Mouse (Mus musculus) heart, postnatal 0 days (tissue): ENCODE measurements around the gene Ttc28. TPM values are rescaled to one million over a fixed set of nuclear protein-coding genes. Genes with fewer than 3 reads are reported as not detected.
A peak's percentile ranks its signal among the peaks of the same experiment; 100 is the strongest.
"Not testable (repeated sequence)": the region's sequence is repeated elsewhere in the genome, so short reads cannot be mapped to it uniquely, and the experiment has no call there.

Source experiments
- ATAC-seq: fragments of 200-750 bp; cut with Nextera tagmentation; 2 replicates; pipeline ENCODE4 v1.8.0; 2017; ENCODE audit warnings: low read depth, moderate number of reproducible peaks, moderate library complexity; ENCODE audit not compliant: insufficient read depth
- DNase-seq: peaks from one replicate; pipeline ENCODE4 v3.0.0-alpha.2; 2016; ENCODE audit warnings: low spot score
- H3K27ac ChIP-seq: fragments of 300-500 bp; sonication (generic); 2 replicates; pipeline ENCODE4 v1.5.1; 2014; ENCODE audit warnings: low read depth, mild to moderate bottlenecking
- H3K27me3 ChIP-seq: fragments of 300-500 bp; sonication (generic); 2 replicates; pipeline ENCODE4 v1.6.1; 2014; ENCODE audit warnings: low read length, mixed read lengths; ENCODE audit not compliant: control insufficient read depth, insufficient read depth
- H3K36me3 ChIP-seq: fragments of 300-500 bp; sonication (generic); replicated peaks from 2 replicates; pipeline ENCODE4 v1.6.1; 2014; ENCODE audit warnings: low read length, mixed read lengths; ENCODE audit not compliant: control insufficient read depth, insufficient read depth
- H3K4me1 ChIP-seq: fragments of 300-500 bp; sonication (generic); 2 replicates; pipeline ENCODE4 v1.6.1; 2014; ENCODE audit warnings: antibody characterized with exemption; ENCODE audit not compliant: control insufficient read depth, insufficient read depth
- H3K4me2 ChIP-seq: fragments of 300-500 bp; sonication (generic); 2 replicates; pipeline ENCODE4 v1.6.1; 2014; ENCODE audit warnings: low read depth, mild to moderate bottlenecking, low read length, moderate library complexity
- H3K4me3 ChIP-seq: fragments of 300-500 bp; sonication (generic); 2 replicates; pipeline ENCODE4 v1.5.1; 2014; ENCODE audit warnings: low read depth, low read length
- H3K9ac ChIP-seq: fragments of 300-500 bp; sonication (generic); replicated peaks from 2 replicates; pipeline ENCODE4 v1.6.1; 2014; ENCODE audit warnings: low read depth, low read length, mixed read lengths
- H3K9me3 ChIP-seq: fragments of 300-500 bp; sonication (generic); replicated peaks from 2 replicates; pipeline ENCODE4 v1.6.1; 2016; ENCODE audit warnings: low read length; ENCODE audit not compliant: control insufficient read depth
- CTCF ChIP-seq: IDR thresholded peaks from 2 replicates; pipeline ENCODE4 v1.5.1; 2016; ENCODE audit warnings: antibody characterized with exemption, control low read depth, low read depth
- EP300 ChIP-seq: IDR thresholded peaks from 2 replicates; pipeline ENCODE4 v1.6.1; 2016; ENCODE audit warnings: antibody characterized with exemption, low read depth
- WGBS: fragments of 180-500 bp; shearing (Covaris S2); extraction: QIAGEN DNeasy Blood & Tissue Kit; methylation state at CpG from one replicate; pipeline ENCODE4 v1.1.7; 2014; 5-methylcytosine and 5-hydroxymethylcytosine counted together
- polyA plus RNA-seq: library from polyadenylated mRNA; unstranded; fragments of >200 nt; fragmentation: Nextera tagmentation; extraction: Ambion mirVana; gene quantifications from 2 replicates; pipeline ENCODE4 v1.2.1, GENCODE M21; 2015
- total RNA-seq: library from RNA; depleted of rRNA; stranded (reverse); fragments of >200 nt; gene quantifications from 2 replicates; pipeline ENCODE4 v1.2.3, GENCODE M21; 2014; ENCODE audit warnings: low replicate concordance

Ttc28 gene
- total and polyA plus RNA-seq, 2 experiments from 2014 or later: 4.6 to 14.2 TPM

DNA sequence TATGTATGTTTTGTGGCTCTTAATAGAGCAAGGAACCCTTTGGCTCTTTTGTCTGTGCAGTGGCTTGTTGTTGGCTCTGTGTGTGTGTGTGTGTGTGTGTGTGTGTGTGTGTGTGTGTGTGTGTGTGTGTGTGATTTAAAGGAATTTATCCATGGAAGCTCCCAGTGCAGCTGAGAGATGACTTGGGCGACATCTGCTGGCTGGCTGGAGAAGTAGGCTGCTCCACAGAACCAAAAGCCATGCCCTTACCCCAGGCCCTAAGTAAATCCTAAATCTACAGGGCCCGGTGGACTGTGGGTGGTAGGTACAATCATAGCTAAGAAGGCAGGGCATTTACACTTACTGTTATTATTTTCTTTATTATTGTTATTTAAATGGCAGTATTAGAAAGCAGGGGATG, 377.5 kb downstream of the Ttc28 start:
- Histone ChIP-seq H3K4me3 (no peak overlapping the region), H3K9ac (no peak overlapping the region), H3K4me2 (no peak overlapping the region), H3K27me3 (no peaks in the 10 kb centered on the region), H3K27ac (no peak overlapping the region), H3K9me3 (no peaks in the 10 kb centered on the region), H3K36me3 (no peaks in the 10 kb centered on the region), H3K4me1 (no peaks in the 10 kb centered on the region)
- DNase-seq: peak; percentile 39
- ATAC-seq: peak; percentile 52; the same call in 1 of the 2 replicates
- 11% methylated on average over 2 of the region's 2 CpGs for WGBS
- TF ChIP-seq CTCF (peak; percentile 73), EP300 (no peak)

DNA sequence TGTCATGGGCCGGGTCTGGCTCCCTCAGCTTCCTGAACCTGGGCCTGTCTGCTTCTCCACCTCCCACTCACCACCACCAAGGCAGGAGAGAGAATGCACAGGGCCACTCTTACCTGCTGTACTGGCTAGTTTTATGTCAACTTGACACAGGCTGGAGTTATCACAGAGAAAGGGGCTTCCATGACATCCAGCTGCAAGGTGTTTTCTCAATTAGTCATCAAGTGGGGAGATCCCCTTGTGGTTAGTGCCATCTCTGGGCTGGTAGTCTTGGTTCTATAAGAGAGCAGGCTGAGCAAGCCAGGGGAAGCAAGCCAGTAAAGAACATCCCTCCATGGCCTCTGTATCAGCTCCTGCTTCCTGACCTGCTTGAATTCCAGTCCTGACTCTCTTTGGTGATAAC, 381.6 kb downstream of the Ttc28 start:
- not testable (repeated sequence) for ATAC-seq, H3K4me3 ChIP-seq, H3K4me2 ChIP-seq, DNase-seq, H3K36me3 ChIP-seq, H3K4me1 ChIP-seq, H3K9me3 ChIP-seq, H3K9ac ChIP-seq, H3K27me3 ChIP-seq
- H3K27ac ChIP-seq: peak overlapping the region; percentile 8
- WGBS: 71% methylated on average over 1 of the region's 1 CpGs

DNA sequence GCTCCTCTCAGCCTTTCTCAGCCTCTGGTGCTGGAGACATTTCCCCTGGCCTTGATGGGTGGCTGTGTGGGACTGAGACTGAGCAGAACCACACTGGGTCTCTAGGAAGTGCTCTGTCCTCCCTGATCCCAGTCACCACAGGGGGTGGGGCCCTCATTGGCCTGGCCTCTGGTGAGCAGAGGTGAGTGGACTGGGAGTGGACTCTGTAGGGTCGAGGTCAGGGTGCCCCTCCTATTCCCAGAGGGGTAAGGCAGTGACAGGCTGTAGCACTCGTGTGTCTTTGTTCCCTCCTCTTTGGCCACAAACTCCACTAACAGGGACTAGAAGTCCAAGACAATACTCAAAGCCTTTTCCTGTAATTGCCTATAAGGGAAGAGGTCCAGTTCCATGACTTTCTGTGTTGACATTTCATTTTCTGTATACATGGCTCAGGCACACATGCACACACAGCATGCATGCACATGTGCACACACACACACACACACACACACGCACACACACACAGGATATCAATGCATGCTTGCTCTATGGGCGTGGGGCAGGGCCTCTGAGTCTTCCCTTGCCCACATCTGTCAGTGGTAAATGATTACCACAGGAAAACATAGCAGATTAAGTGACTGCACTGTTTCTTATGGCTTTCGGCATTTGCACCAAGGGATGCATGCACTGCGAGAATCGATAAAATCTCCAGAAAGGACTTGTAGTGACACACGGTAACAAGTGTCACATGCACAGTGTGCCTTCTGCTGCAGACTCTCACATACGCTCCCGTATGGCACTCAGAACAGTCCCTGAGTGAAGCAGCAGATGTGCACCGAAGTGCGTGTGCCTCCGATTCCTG, 382.4 kb downstream of the Ttc28 start:
- Histone ChIP-seq H3K4me3 (no peak overlapping the region), H3K9me3 (no peaks in the 10 kb centered on the region), H3K9ac (no peak overlapping the region), H3K36me3 (no peaks in the 10 kb centered on the region), H3K27me3 (no peaks in the 10 kb centered on the region), H3K27ac (peak overlapping the region; percentile 66), H3K4me2 (no peak overlapping the region), H3K4me1 (peaks cover 9% of the 10 kb centered on the region; the same call in 1 of the 2 replicates)
- 63% methylated on average over 13 of the region's 13 CpGs for WGBS
- ATAC-seq (peak; percentile 40), DNase-seq (no peak)
- TF ChIP-seq EP300 (no peak; the same call in 1 of the 2 replicates), CTCF (no peak)

DNA sequence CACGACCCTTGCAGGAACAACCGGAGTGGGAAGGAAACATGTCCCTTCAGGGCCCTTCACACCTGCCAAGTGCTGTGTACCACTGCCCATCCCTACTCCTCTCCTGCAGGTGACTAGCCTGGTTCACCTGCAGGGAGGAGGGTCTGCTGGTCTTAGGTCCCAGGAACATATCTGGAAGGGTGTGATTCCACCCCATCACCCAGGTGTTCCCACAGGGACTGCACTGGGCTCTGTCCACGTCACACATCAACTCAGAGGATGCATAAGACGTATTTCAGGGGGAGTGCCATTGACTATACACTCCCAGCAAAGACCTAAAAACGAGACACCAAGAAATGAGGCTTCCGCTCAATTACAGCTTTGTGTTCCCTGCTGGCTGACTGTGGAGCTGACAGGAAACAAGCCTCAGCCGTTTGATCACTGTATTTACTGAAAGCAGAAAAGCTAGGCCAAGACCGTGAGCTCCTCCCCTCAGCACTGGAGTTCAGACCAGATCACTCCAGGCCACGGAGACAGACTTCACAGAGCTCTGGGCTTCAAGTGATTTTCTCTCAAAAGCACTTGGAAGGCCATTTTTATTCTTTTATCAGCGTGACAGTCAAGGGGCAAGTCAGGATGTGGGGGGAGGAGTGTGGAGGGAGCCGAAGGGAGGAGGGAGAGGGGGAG, 383.1 kb downstream of the Ttc28 start:
- Histone ChIP-seq H3K4me3 (no peak overlapping the region), H3K27me3 (no peaks in the 10 kb centered on the region), H3K27ac (peak overlapping the region; percentile 66), H3K4me2 (no peak overlapping the region), H3K36me3 (no peaks in the 10 kb centered on the region), H3K9me3 (no peaks in the 10 kb centered on the region), H3K9ac (no peak overlapping the region), H3K4me1 (peaks cover 9% of the 10 kb centered on the region; the same call in 1 of the 2 replicates)
- WGBS: 30% methylated on average over 11 of the region's 11 CpGs
- ATAC-seq (peak; percentile 54), DNase-seq (peak; percentile 60)
- TF ChIP-seq EP300 (0 out of 2 replicates have a peak, but pooled peaks have one; percentile 59), CTCF (no peak)

DNA sequence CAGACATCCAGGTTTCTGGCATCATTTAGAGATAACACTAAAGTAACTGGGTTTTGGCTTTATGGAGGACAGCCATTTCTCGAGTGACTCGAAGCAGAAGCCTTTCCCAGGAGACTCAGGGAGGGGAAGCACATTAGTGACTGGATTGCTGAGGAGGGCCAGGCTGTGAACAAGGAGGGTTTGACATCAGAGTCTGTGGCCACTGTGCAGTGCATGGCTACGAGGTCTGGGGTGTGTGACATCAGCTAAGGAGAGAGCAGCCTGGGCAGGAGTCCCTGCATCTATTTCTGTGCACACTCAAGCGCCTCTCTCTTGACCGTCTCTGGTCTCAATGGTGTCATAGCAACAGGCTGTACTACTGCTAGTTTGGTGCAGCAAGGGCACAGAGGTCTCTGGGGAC, 383.8 kb downstream of the Ttc28 start:
- no peak overlapping the region for H3K4me2 ChIP-seq
- peaks cover 9% of the 10 kb centered on the region; the same call in 1 of the 2 replicates for H3K4me1 ChIP-seq
- WGBS: 6% methylated on average over 5 of the region's 5 CpGs
- H3K4me3 ChIP-seq: no peak overlapping the region
- ATAC-seq (peak; percentile 34; the same call in 1 of the 2 replicates), DNase-seq (peak; percentile 36)
- no peaks in the 10 kb centered on the region for H3K27me3 ChIP-seq
- no peaks in the 10 kb centered on the region for H3K9me3 ChIP-seq
- no peak overlapping the region for H3K9ac ChIP-seq
- no peaks in the 10 kb centered on the region for H3K36me3 ChIP-seq
- no peak for TF ChIP-seq CTCF
- peak overlapping the region; percentile 66 for H3K27ac ChIP-seq
